Mouse (Mus musculus) midbrain, postnatal 0 days (tissue): ENCODE measurements at regions not wholly inside any gene's neighbourhood (a gene's known extent, or its start where the extent isn't known, plus 50 kb on each side); places are given as distances from the start of the nearest gene placed in this dataset.

ENCODE experiments used
- ATAC-seq: fragments of 200-750 bp; cut with Nextera tagmentation; 2 replicates; pipeline ENCODE4 v1.8.0; 2017; ENCODE audit warnings: moderate number of reproducible peaks, mild to moderate bottlenecking, moderate TSS enrichment, moderate library complexity; ENCODE audit not compliant: low FRiP score
- DNase-seq: peaks from one replicate; pipeline ENCODE4 v3.0.0-alpha.2; 2015; ENCODE audit warnings: low spot score
- H3K27ac ChIP-seq: fragments of 300-500 bp; sonication (generic); 2 replicates; pipeline ENCODE4 v1.5.1; 2014; ENCODE audit warnings: low read depth, mild to moderate bottlenecking, low read length, mixed read lengths
- H3K27me3 ChIP-seq: fragments of 300-500 bp; sonication (generic); 2 replicates; pipeline ENCODE4 v1.6.1; 2014; ENCODE audit warnings: low read length, control low read depth, mixed read lengths; ENCODE audit not compliant: insufficient read depth
- H3K36me3 ChIP-seq: fragments of 300-500 bp; sonication (generic); 2 replicates; pipeline ENCODE4 v1.6.1; 2014; ENCODE audit warnings: low read length, control low read depth, mixed read lengths; ENCODE audit not compliant: insufficient read depth
- H3K4me1 ChIP-seq: fragments of 300-500 bp; sonication (generic); 2 replicates; pipeline ENCODE4 v1.6.1; 2014; ENCODE audit warnings: mild to moderate bottlenecking, control low read depth, antibody characterized with exemption, low read length, mixed read lengths; ENCODE audit not compliant: insufficient read depth
- H3K4me2 ChIP-seq: fragments of 300-500 bp; sonication (generic); 2 replicates; pipeline ENCODE4 v1.6.1; 2014; ENCODE audit warnings: low read depth, mild to moderate bottlenecking, low read length, mixed read lengths; ENCODE audit not compliant: poor library complexity, severe bottlenecking
- H3K4me3 ChIP-seq: fragments of 300-500 bp; sonication (generic); 2 replicates; pipeline ENCODE4 v1.5.1; 2014; ENCODE audit warnings: low read depth, mild to moderate bottlenecking, low read length, moderate library complexity
- H3K9ac ChIP-seq: fragments of 300-500 bp; sonication (generic); replicated peaks from 2 replicates; pipeline ENCODE4 v1.6.1; 2014; ENCODE audit warnings: mild to moderate bottlenecking, low read length, moderate library complexity, mixed read lengths; ENCODE audit not compliant: poor library complexity, severe bottlenecking
- H3K9me3 ChIP-seq: fragments of 300-500 bp; sonication (generic); 2 replicates; pipeline ENCODE4 v1.6.1; 2016; ENCODE audit warnings: low read length, control low read depth
- CTCF ChIP-seq: IDR thresholded peaks from 2 replicates; pipeline ENCODE4 v1.5.1; 2016; ENCODE audit warnings: antibody characterized with exemption, mild to moderate bottlenecking
- WGBS: fragments of 180-500 bp; shearing (Covaris S2); extraction: QIAGEN DNeasy Blood & Tissue Kit; methylation state at CpG from one replicate; pipeline ENCODE4 v1.1.7; 2014; 5-methylcytosine and 5-hydroxymethylcytosine counted together

DNA sequence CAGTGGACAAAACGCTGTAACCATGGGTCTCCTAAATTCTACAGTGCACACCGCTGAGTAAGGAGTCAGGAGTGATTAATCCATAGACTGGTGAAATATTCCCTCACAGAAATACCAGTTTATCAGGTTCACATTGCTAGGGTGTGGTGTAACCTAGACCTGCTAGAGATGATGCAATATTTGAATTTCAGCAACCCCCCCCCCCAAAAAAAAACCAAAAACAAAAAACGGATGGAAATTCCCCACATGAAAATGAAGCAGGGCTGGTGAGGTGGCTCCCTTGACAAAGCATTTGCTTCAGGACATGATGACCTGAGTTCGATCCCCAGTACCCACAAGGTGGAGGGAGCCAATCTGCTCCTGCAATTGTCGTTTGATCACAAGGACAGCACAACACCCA is 82.7 kb upstream of the Pik3cg start:
- no peak overlapping the region for H3K4me3 ChIP-seq
- no peak for TF ChIP-seq CTCF
- H3K27me3 ChIP-seq, result no peaks in the 10 kb centered on the region
- no peak overlapping the region for H3K27ac ChIP-seq
- H3K9ac ChIP-seq, result no peak overlapping the region
- 78% methylated on average over 5 of the region's 5 CpGs for WGBS
- no peak overlapping the region for H3K4me2 ChIP-seq
- H3K36me3 ChIP-seq, result no peaks in the 10 kb centered on the region
- DNase-seq, result no peak
- ATAC-seq, result no peak
- H3K9me3 ChIP-seq, result no peaks in the 10 kb centered on the region
- no peaks in the 10 kb centered on the region for H3K4me1 ChIP-seq

DNA sequence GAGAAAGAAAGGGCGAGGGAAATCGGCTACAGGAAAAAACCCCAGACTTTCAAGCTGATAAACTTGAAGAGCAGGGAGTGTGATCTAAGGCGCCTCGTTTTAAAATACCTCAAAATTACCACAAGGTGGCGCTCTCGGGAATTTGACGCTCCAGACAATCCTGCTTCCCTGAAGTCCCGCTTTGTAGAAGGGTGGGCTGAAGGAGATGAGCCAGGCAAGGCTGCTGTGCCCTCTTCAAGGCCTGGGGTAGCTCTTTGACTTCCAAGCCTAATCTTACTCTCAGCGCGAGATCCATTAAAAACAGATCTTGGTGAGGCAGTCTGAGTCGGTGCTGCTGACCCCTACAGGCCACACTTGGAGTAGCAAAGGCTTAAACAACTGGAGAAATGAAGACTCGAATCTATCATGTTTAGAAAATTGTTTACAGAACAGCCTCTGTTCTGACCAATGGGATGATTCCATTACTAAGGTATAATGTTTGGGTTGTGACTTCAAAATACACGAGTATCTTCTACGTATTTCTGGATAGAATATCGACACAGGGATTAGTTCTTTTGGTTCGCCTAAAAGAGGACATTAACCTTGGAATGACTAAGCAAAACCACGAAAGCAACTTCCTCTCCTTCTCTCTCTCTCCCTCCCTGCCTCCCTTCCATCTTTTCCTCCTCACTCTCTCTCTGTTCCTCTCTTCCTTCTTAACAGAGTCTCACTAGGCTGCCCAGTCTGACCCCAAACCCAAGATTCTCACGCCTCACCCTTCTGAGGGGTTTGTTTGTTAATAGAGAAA is 83.7 kb upstream of the Pik3cg start:
- DNase-seq, result peak; percentile 87
- no peaks in the 10 kb centered on the region for H3K36me3 ChIP-seq
- peak; percentile 88 for ATAC-seq
- H3K27ac ChIP-seq, result no peak overlapping the region
- no peaks in the 10 kb centered on the region for H3K27me3 ChIP-seq
- 24% methylated on average over 18 of the region's 18 CpGs for WGBS
- H3K4me1 ChIP-seq, result no peaks in the 10 kb centered on the region
- peak overlapping the region; percentile 48 for H3K4me2 ChIP-seq
- peak overlapping the region; percentile 25 for H3K4me3 ChIP-seq
- no peaks in the 10 kb centered on the region for H3K9me3 ChIP-seq
- no peak overlapping the region; the same call in 1 of the 2 replicates for H3K9ac ChIP-seq
- TF ChIP-seq CTCF, result peak; percentile 84

DNA sequence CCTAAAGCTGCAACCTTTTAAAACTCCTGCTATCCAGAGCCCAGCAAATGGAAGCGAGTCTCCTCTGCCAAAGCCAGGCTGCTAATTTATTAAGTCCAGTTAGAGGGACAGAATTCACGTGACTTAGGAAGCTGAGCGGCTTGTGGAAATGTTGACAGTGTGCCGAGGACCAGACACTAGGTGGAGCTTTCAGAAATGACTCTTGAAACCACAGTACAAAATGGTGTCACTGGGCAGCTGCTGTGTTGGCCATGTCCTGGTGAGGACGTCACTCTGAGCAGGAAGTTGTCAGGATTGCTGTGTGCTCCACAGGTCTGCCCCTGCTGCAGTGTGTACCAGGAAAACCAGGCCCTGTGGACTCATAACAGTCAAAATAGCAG is 84.3 kb upstream of the Pik3cg start:
- Histone ChIP-seq H3K4me2 (no peak overlapping the region; the same call in 1 of the 2 replicates), H3K36me3 (no peaks in the 10 kb centered on the region), H3K27me3 (no peaks in the 10 kb centered on the region), H3K9me3 (no peaks in the 10 kb centered on the region), H3K27ac (no peak overlapping the region), H3K4me1 (no peaks in the 10 kb centered on the region), H3K9ac (no peak overlapping the region), H3K4me3 (no peak overlapping the region)
- DNase-seq (peak; percentile 9), ATAC-seq (no peak)
- TF ChIP-seq CTCF, result peak; percentile 25
- WGBS, result 68% methylated on average over 5 of the region's 5 CpGs

DNA sequence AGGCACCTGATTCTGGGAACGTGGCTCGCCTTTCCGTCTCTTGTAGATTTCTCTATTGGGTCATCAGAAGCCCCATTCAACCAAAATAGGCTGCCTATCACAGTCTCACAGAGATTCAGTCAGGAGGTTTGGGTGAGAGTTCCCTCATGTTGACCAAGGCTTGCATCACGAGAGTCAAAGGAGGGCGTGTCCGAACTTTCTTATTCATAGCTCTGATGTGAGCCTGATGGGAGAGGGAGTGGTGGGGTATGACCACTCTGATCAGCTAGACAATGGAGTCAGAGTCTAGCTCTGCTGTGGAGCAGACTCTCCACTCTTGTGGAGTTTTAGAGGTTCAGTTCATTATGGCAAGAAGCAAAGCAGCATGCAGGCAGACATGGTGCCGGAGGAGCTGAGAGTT is 81.1 kb upstream of the Ccdc71l start:
- no peaks in the 10 kb centered on the region for H3K36me3 ChIP-seq
- H3K4me1 ChIP-seq, result no peaks in the 10 kb centered on the region
- TF ChIP-seq CTCF, result no peak
- H3K27me3 ChIP-seq, result no peaks in the 10 kb centered on the region
- no peak overlapping the region for H3K27ac ChIP-seq
- no peak overlapping the region for H3K9ac ChIP-seq
- no peak overlapping the region for H3K4me2 ChIP-seq
- H3K4me3 ChIP-seq, result no peak overlapping the region
- no peaks in the 10 kb centered on the region for H3K9me3 ChIP-seq
- DNase-seq, result no peak
- WGBS, result 91% methylated on average over 7 of the region's 7 CpGs
- no peak for ATAC-seq

DNA sequence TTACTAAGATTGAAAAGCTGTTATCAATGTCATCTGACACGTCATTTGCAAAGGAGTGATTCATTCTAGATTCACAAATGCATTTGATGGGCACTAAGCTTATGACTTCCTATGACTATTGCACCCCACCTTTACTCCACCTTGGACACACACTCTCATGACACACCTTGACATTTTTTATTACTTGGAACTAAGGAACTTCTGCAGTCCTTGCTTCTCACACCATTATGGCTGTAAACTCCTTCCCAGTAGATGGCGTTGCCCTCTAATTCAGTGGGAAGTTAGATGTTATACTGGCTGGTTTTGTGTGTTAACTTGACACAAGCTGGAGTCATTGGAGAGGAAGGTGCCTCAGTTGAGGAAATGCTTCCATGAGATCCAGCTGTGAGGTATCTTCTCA is 78.8 kb upstream of the Ccdc71l start:
- H3K4me1 ChIP-seq, result no peaks in the 10 kb centered on the region
- ATAC-seq (no peak), DNase-seq (no peak)
- H3K9ac ChIP-seq, result no peak overlapping the region
- H3K4me2 ChIP-seq, result no peak overlapping the region
- 86% methylated on average over 2 of the region's 2 CpGs for WGBS
- H3K27ac ChIP-seq, result no peak overlapping the region
- H3K9me3 ChIP-seq, result no peaks in the 10 kb centered on the region
- no peaks in the 10 kb centered on the region for H3K27me3 ChIP-seq
- H3K36me3 ChIP-seq, result no peaks in the 10 kb centered on the region
- no peak for TF ChIP-seq CTCF
- no peak overlapping the region for H3K4me3 ChIP-seq

DNA sequence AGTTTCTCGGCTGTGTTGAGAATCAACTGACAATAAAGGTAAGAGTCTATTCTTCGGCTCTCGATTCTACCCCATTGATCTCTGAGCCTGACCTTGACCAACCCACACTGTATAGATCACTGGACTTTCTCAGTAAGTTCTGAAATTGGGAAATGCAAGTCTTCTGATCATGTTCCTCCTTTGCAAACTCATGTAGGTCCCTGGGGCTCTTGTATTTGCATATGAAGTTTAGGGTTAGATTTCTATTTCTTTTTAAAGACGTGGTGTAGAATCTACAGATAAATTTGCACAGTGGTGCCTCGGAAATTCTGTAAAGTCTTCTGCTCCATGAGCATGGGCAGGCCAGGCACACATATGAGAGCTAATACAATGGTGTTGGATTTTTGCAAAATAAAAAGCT is 72.8 kb upstream of the Ccdc71l start:
- Histone ChIP-seq H3K4me2 (no peak overlapping the region), H3K4me3 (no peak overlapping the region), H3K27ac (no peak overlapping the region), H3K9ac (no peak overlapping the region), H3K27me3 (no peaks in the 10 kb centered on the region), H3K4me1 (no peaks in the 10 kb centered on the region), H3K9me3 (no peaks in the 10 kb centered on the region), H3K36me3 (no peaks in the 10 kb centered on the region)
- WGBS, result 86% methylated on average over 5 of the region's 5 CpGs
- ATAC-seq (no peak), DNase-seq (no peak)
- TF ChIP-seq CTCF, result no peak
